ENCODE assay signal across 25 mouse cellular contexts in genomic region chr15:80941468-80942040, GRCm38 (mm10). TPM values are rescaled to one million over a fixed set of nuclear protein-coding genes. Genes with fewer than 3 reads are reported as not detected.
A peak's percentile ranks its signal among the peaks of the same experiment; 100 is the strongest.
DNase-seq lines count a peak whose midpoint lies in the region; ATAC-seq and TF ChIP-seq lines count a peak whose summit lies in the region.
"Had no signal": no experiment of that assay in that cellular context is flagged by ENCODE, and none has a peak within 500 bp of the region (broad histone marks: within the 10 kb centered on the region; RNA-seq: fewer than 3 reads in every experiment).

No protein-coding gene starts in this region.

- TF ChIP-seq POLR2A in thymus, adult 2 months (IDR thresholded peaks at IDR 0.05; ENCODE audit: control insufficient read depth, extremely low read depth, insufficient read depth, low read length, poor library complexity), result no peak
- no peak for TF ChIP-seq POLR2A in cerebellum, adult 2 months (IDR thresholded peaks at IDR 0.05; ENCODE audit: borderline replicate concordance, insufficient read depth, low read length)

- H3K9ac ChIP-seq in lung, postnatal 0 days (replicated peaks; ENCODE audit: low read depth), result no peak overlapping the region
- H3K9ac ChIP-seq: embryonic facial prominence, embryonic 12.5 days; embryonic facial prominence, embryonic 15.5 days; forebrain, postnatal 0 days; hindbrain, embryonic 12.5 days; hindbrain, embryonic 15.5 days had no signal

- ATAC-seq in lung, postnatal 0 days, result no peak
- ATAC-seq: activated CD4-positive, CD25-positive, alpha-beta regulatory T cell, adult 4 months; forebrain, embryonic 14.5 days; forebrain, postnatal 0 days had no signal

- H3K27ac ChIP-seq in lung, postnatal 0 days (ENCODE audit: low read length), result no peak overlapping the region
- peak overlapping the region; percentile 72 for H3K27ac ChIP-seq in thymus, adult 2 months (ENCODE audit: control insufficient read depth, insufficient read depth, low read length)
- no peak overlapping the region for H3K27ac ChIP-seq in cerebellum, adult 2 months (ENCODE audit: insufficient read depth, low read length)
- H3K27ac ChIP-seq: embryonic facial prominence, embryonic 12.5 days; embryonic facial prominence, embryonic 15.5 days; heart, adult 2 months; hindbrain, embryonic 12.5 days; hindbrain, embryonic 15.5 days had no signal

- no peak overlapping the region for H3K4me2 ChIP-seq in lung, postnatal 0 days (replicated peaks; ENCODE audit: low read depth, low read length)
- H3K4me2 ChIP-seq: embryonic facial prominence, embryonic 12.5 days; embryonic facial prominence, embryonic 15.5 days; heart, embryonic 11.5 days; hindbrain, embryonic 12.5 days; hindbrain, embryonic 15.5 days had no signal

- H3K4me3 ChIP-seq in lung, postnatal 0 days (ENCODE audit: low read depth, low read length), result no peak overlapping the region
- no peak overlapping the region for H3K4me3 ChIP-seq in thymus, adult 2 months (ENCODE audit: control insufficient read depth, insufficient read depth, low read length)
- no peak overlapping the region for H3K4me3 ChIP-seq in cerebellum, adult 2 months (replicated peaks; ENCODE audit: insufficient read depth, low read depth, low read length)
- H3K4me3 ChIP-seq: embryonic facial prominence, embryonic 12.5 days; embryonic facial prominence, embryonic 15.5 days; heart, adult 2 months; hindbrain, embryonic 12.5 days; hindbrain, embryonic 15.5 days had no signal

- no peaks in the 10 kb centered on the region for H3K9me3 ChIP-seq in lung, postnatal 0 days (ENCODE audit: low read length)
- H3K9me3 ChIP-seq: embryonic facial prominence, embryonic 12.5 days; embryonic facial prominence, embryonic 15.5 days; G1E; hindbrain, embryonic 12.5 days; hindbrain, embryonic 15.5 days had no signal

- 0 out of 2 replicates have a peak, but pooled peaks have one; percentile 2 for TF ChIP-seq CTCF in lung, postnatal 0 days (IDR thresholded peaks at IDR 0.05)
- no peak for TF ChIP-seq CTCF in thymus, adult 2 months (IDR thresholded peaks at IDR 0.05; ENCODE audit: borderline replicate concordance, control insufficient read depth, extremely low read depth, insufficient read depth, low read length, poor library complexity)
- TF ChIP-seq CTCF in cerebellum, adult 2 months (IDR thresholded peaks at IDR 0.05; ENCODE audit: borderline replicate concordance, insufficient read depth, low read depth, low read length), result no peak

- no peaks in the 10 kb centered on the region for H3K4me1 ChIP-seq in lung, postnatal 0 days (ENCODE audit: insufficient read depth, low read depth, low read length)
- peaks cover 21% of the 10 kb centered on the region for H3K4me1 ChIP-seq in thymus, adult 2 months (replicated peaks; ENCODE audit: control insufficient read depth, insufficient read depth, low read length)
- no peaks in the 10 kb centered on the region for H3K4me1 ChIP-seq in cerebellum, adult 2 months (ENCODE audit: control insufficient read depth, insufficient read depth, low read length)
- H3K4me1 ChIP-seq: embryonic facial prominence, embryonic 12.5 days; embryonic facial prominence, embryonic 15.5 days; hindbrain, embryonic 12.5 days; hindbrain, embryonic 15.5 days had no signal

- H3K36me3 ChIP-seq in lung, postnatal 0 days (ENCODE audit: insufficient read depth, low read length), result no peaks in the 10 kb centered on the region
- H3K36me3 ChIP-seq in thymus, adult 2 months (ENCODE audit: control insufficient read depth, insufficient read depth, low read length), result no peaks in the 10 kb centered on the region
- H3K36me3 ChIP-seq: hindbrain, embryonic 15.5 days had no signal

- no peaks in the 10 kb centered on the region for H3K27me3 ChIP-seq in lung, postnatal 0 days (replicated peaks; ENCODE audit: insufficient read depth, low read length)
- no peaks in the 10 kb centered on the region for H3K27me3 ChIP-seq in thymus, adult 2 months (ENCODE audit: control insufficient read depth, insufficient read depth, low read length)
- H3K27me3 ChIP-seq in cerebellum, adult 2 months (ENCODE audit: control insufficient read depth, insufficient read depth, low read length), result no peaks in the 10 kb centered on the region
- H3K27me3 ChIP-seq: CH12.LX; embryonic facial prominence, embryonic 12.5 days; embryonic facial prominence, embryonic 15.5 days; hindbrain, embryonic 12.5 days; hindbrain, embryonic 15.5 days had no signal

- no peak for TF ChIP-seq EP300 in lung, postnatal 0 days (IDR thresholded peaks at IDR 0.05)

- DNase-seq in lung, postnatal 0 days (ENCODE audit: low spot score), result no peak
- DNase-seq in lung, postnatal 25 days (ENCODE audit: low spot score), result no peak
- no peak for DNase-seq in thymus, adult 2 months
- no peak for DNase-seq in thymus, adult 18-20 months
- peak; percentile 19 for DNase-seq in NIH3T3 (ENCODE audit: low read depth)
- peak; percentile 37 for DNase-seq in T-cell, adult 2 months (ENCODE audit: low spot score)
- no peak for DNase-seq in frontal cortex, adult 2 months (ENCODE audit: extremely low spot score in 1 of 2, low spot score in 1 of 2)
- DNase-seq in cerebellum, adult 2 months, result no peak
- DNase-seq: adrenal gland, adult 8-10 months; adrenal gland, postnatal 25 days; cerebellum, adult 11-12 months; cerebellum, adult 9-11 months; cerebellum, postnatal 25 days; forebrain, postnatal 0 days; gastrocnemius, postnatal 25 days; heart, adult 2 months had no signal

- 80% methylated on average over 6 of the region's 6 CpGs for WGBS in lung, postnatal 0 days
- WGBS in thymus, adult 2 months, result 74% methylated on average over 6 of the region's 6 CpGs
- 53% methylated on average over 6 of the region's 6 CpGs for WGBS in cerebellum, adult 2 months

RNA-seq across cellular contexts. Expression of gene Adsl, which starts 6.7 kb away (rescaled TPM):
- 51.9 and 62.6 TPM in 2 replicates for polyA plus RNA-seq in lung, postnatal 0 days (2015; fragmentation: Nextera tagmentation; extraction: Ambion mirVana)
- 93.3 and 105 TPM in 2 replicates for polyA plus RNA-seq in thymus, adult 2 months (2012; rRNA removed)
- 60.8 and 62.6 TPM in 2 replicates for polyA plus RNA-seq in frontal cortex, adult 2 months (2012; rRNA removed)
- polyA plus RNA-seq in cerebellum, adult 2 months (2012; rRNA removed), result 69.7 and 81.2 TPM in 2 replicates

RNA-seq across cellular contexts. Expression of gene Sgsm3, which starts 36.0 kb away (rescaled TPM):
- polyA plus RNA-seq in lung, postnatal 0 days (2015; fragmentation: Nextera tagmentation; extraction: Ambion mirVana), result 27.8 and 38.5 TPM in 2 replicates
- polyA plus RNA-seq in thymus, adult 2 months (2012; rRNA removed), result 18.4 and 18.5 TPM in 2 replicates
- 83.4 and 95.6 TPM in 2 replicates for polyA plus RNA-seq in frontal cortex, adult 2 months (2012; rRNA removed)
- 75.2 and 77.6 TPM in 2 replicates for polyA plus RNA-seq in cerebellum, adult 2 months (2012; rRNA removed)

Comparison
In these comparisons a context has a peak if more than half of its experiments do, and no peak if none do; other contexts are left out.
1. DNase-seq: peak in NIH3T3 (single experiment) and T-cell, adult 2 months (single experiment); none in lung, postnatal 0 days (single experiment), lung, postnatal 25 days (single experiment), thymus, adult 2 months (single experiment), thymus, adult 18-20 months (0 of 2), frontal cortex, adult 2 months (0 of 2) and cerebellum, adult 2 months (0 of 2).